Mouse (Mus musculus): ENCODE measurements around the gene Pklr.

DNA sequence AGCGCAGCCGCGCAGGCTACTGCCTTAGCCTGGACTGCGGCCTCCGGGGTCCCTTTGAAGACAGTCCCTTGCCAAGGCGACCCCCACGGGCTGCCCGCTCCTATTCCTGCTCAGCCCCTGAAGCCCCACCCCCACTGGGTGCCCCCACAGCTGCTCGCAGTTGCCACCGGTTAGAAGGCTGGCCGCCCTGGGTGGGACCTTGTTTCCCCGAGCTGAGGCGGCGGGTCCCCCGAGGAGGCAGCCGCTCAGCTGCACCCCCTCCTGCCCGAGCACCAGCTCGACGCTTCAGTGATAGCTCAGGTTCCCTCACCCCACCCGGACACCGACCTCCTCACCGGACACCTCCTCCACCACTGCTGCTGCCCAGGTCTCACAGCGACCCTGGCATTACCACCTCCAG is 51.3 kb downstream of the Pklr start:
- TF ChIP-seq CTCF (IDR thresholded peaks at IDR 0.05; ENCODE audit: low read depth, low read length) = no peak
- TF ChIP-seq POLR2AphosphoS5 (IDR thresholded peaks at IDR 0.05; ENCODE audit: insufficient replicate concordance, low read depth, low read length) = no peak
- TF ChIP-seq TAL1 (conservative IDR thresholded peaks at IDR 0.05; ENCODE audit: low read depth, low read length) = no peak
